Mouse (Mus musculus) bone marrow macrophage, adult 2 months (primary cell): Measurements from ENCODE around the gene Oscp1.

Experiments used
- CTCF ChIP-seq: IDR thresholded peaks from 2 replicates; pipeline ENCODE4 v1.5.1; 2012; ENCODE audit warnings: low read depth, mild to moderate bottlenecking, low read length, moderate library complexity
- POLR2A ChIP-seq: IDR thresholded peaks from 2 replicates; pipeline ENCODE4 v1.6.1; 2012; ENCODE audit warnings: mild to moderate bottlenecking, low read depth, low read length, borderline replicate concordance

GRCm38 (mm10) chr4:126130502-126130901 lies 72.1 kb downstream of the Oscp1 start:
- TF ChIP-seq CTCF, result no peak
- no peak for TF ChIP-seq POLR2A
